Mouse (Mus musculus) adrenal gland, postnatal 10 days (tissue): ENCODE data around the gene Olfr588-ps1. TPM values are rescaled to one million over a fixed set of nuclear protein-coding genes. Genes with fewer than 3 reads are reported as not detected.
"Not testable (repeated sequence)": the region's sequence is repeated elsewhere in the genome, so short reads cannot be mapped to it uniquely, and the experiment has no call there.

ENCODE experiments used
- DNase-seq: peaks from one replicate; pipeline ENCODE4 v3.0.0; 2021; ENCODE audit warnings: mixed read lengths
- long read RNA-seq, 2 experiments: library from polyadenylated mRNA; stranded (forward); transcript quantifications; one replicate each; pipeline ENCODE4 v2.0.0; 2021
- total RNA-seq, 2 experiments: library from RNA; stranded (reverse); gene quantifications; 2 replicates each; pipeline ENCODE4 v1.2.3; 2021

Olfr588-ps1 gene
- total RNA-seq = not detected
- long read RNA-seq, experiment 1 = 0 reads
- long read RNA-seq, experiment 2 = 0 reads

GRCm38 (mm10) chr7:103140579-103140978 is at the start of gene Olfr588-ps1:
TSS of gene Olfr588-ps1 (plus strand) at chr7:103140879.
- DNase-seq = no peak

GRCm38 (mm10) chr7:103097420-103097819 is 43.3 kb upstream of the Olfr588-ps1 start, which contains the start of gene Olfr585:
TSS of gene Olfr585 (plus strand) at chr7:103097720.
- no peak for DNase-seq

- peak; percentile 1 for DNase-seq
These were observed 21.3 kb upstream of the Olfr588-ps1 start for GRCm38 (mm10) chr7:103119406-103119805.

- DNase-seq = no peak
These were observed 15.1 kb upstream of the Olfr588-ps1 start, which contains the start of gene Olfr586 for GRCm38 (mm10) chr7:103125538-103125937. TSS of gene Olfr586 (minus strand) at chr7:103125638.

GRCm38 (mm10) chr7:103156256-103156655 is 15.6 kb downstream of the Olfr588-ps1 start, which contains the start of gene Olfr589:
TSS of gene Olfr589 (minus strand) at chr7:103156356.
- no peak for DNase-seq

- no peak for DNase-seq
These were observed 29.0 kb downstream of the Olfr588-ps1 start for GRCm38 (mm10) chr7:103169697-103170096.

GRCm38 (mm10) chr7:103178240-103178639 is 37.6 kb downstream of the Olfr588-ps1 start, which contains the start of gene Olfr591:
TSS of gene Olfr591 (minus strand) at chr7:103178340.
- DNase-seq = no peak

- not testable (repeated sequence) for DNase-seq
These were observed 43.8 kb downstream of the Olfr588-ps1 start, which contains the start of gene Olfr592 for GRCm38 (mm10) chr7:103184503-103184902. TSS of gene Olfr592 (plus strand) at chr7:103184803.

Other genes starting within 250 kb of the Olfr588-ps1 start
- gene Olfr569, start 250.0 kb upstream of the Olfr588-ps1 start, total RNA-seq = not detected
- not detected for gene Olfr570, start 246.3 kb upstream of the Olfr588-ps1 start, total RNA-seq
- gene Olfr571, start 223.3 kb upstream of the Olfr588-ps1 start, total RNA-seq = not detected
- gene Olfr572, start 216.5 kb upstream of the Olfr588-ps1 start, total RNA-seq = not detected
- not detected for gene Olfr573-ps1, start 198.3 kb upstream of the Olfr588-ps1 start, total RNA-seq
- gene Olfr574, start 192.4 kb upstream of the Olfr588-ps1 start, total RNA-seq = not detected
- gene Olfr575, start 182.1 kb upstream of the Olfr588-ps1 start, total RNA-seq = not detected
- gene Olfr576, start 178.2 kb upstream of the Olfr588-ps1 start, total RNA-seq = not detected
- not detected for gene Olfr577, start 164.9 kb upstream of the Olfr588-ps1 start, total RNA-seq
- not detected for gene Olfr578, start 151.6 kb upstream of the Olfr588-ps1 start, total RNA-seq
- gene Olfr582, start 102.9 kb upstream of the Olfr588-ps1 start, total RNA-seq = not detected
- gene Olfr583, start 89.6 kb upstream of the Olfr588-ps1 start, total RNA-seq = not detected
- not detected for gene Olfr584, start 59.0 kb upstream of the Olfr588-ps1 start, total RNA-seq
- not detected for gene Olfr585, start 43.2 kb upstream of the Olfr588-ps1 start, total RNA-seq
- gene Olfr586, start 15.2 kb upstream of the Olfr588-ps1 start, total RNA-seq = not detected
- not detected for gene Olfr589, start 15.5 kb downstream of the Olfr588-ps1 start, total RNA-seq
- not detected for gene Olfr591, start 37.5 kb downstream of the Olfr588-ps1 start, total RNA-seq
- not detected for gene Olfr592, start 43.9 kb downstream of the Olfr588-ps1 start, total RNA-seq
- not detected for gene Olfr593, start 71.0 kb downstream of the Olfr588-ps1 start, total RNA-seq
- not detected for gene Olfr594, start 76.1 kb downstream of the Olfr588-ps1 start, total RNA-seq
- gene Usp17ld, start 111.6 kb downstream of the Olfr588-ps1 start, total RNA-seq = not detected
- gene Olfr596, start 164.8 kb downstream of the Olfr588-ps1 start, total RNA-seq = not detected
- not detected for gene Olfr597, start 175.4 kb downstream of the Olfr588-ps1 start, total RNA-seq
- gene Olfr598, start 182.7 kb downstream of the Olfr588-ps1 start, total RNA-seq = not detected
- not detected for gene Olfr599, start 195.0 kb downstream of the Olfr588-ps1 start, total RNA-seq
- gene Olfr600, start 208.8 kb downstream of the Olfr588-ps1 start, total RNA-seq = not detected
- not detected for gene Olfr601, start 221.8 kb downstream of the Olfr588-ps1 start, total RNA-seq
- not detected for gene Olfr603, start 245.3 kb downstream of the Olfr588-ps1 start, total RNA-seq